Mouse (Mus musculus) embryonic facial prominence, embryonic 12.5 days (tissue): ENCODE results near the gene Tbxas1. TPM values are rescaled to one million over a fixed set of nuclear protein-coding genes. Genes with fewer than 3 reads are reported as not detected.

ENCODE experiments used
- ATAC-seq: fragments of 200-750 bp; cut with Nextera tagmentation; 2 replicates; pipeline ENCODE4 v1.8.0; 2017; ENCODE audit not compliant: insufficient number of reproducible peaks, insufficient read depth, low FRiP score, low TSS enrichment
- H3K27ac ChIP-seq: fragments of 300-500 bp; sonication (generic); 2 replicates; pipeline ENCODE4 v1.5.1; 2016; ENCODE audit warnings: mild to moderate bottlenecking
- H3K27me3 ChIP-seq: fragments of 300-500 bp; sonication (generic); 2 replicates; pipeline ENCODE4 v1.6.1; 2016; ENCODE audit warnings: mild to moderate bottlenecking, moderate library complexity
- H3K36me3 ChIP-seq: fragments of 300-500 bp; sonication (generic); 2 replicates; pipeline ENCODE4 v1.6.1; 2016; ENCODE audit warnings: mild to moderate bottlenecking
- H3K4me1 ChIP-seq: fragments of 300-500 bp; sonication (generic); 2 replicates; pipeline ENCODE4 v1.6.1; 2016
- H3K4me2 ChIP-seq: fragments of 300-500 bp; sonication (generic); replicated peaks from 2 replicates; pipeline ENCODE4 v1.6.1; 2016; ENCODE audit warnings: mild to moderate bottlenecking, moderate library complexity
- H3K4me3 ChIP-seq: fragments of 300-500 bp; sonication (generic); 2 replicates; pipeline ENCODE4 v1.5.1; 2016; ENCODE audit warnings: mild to moderate bottlenecking
- H3K9ac ChIP-seq: fragments of 300-500 bp; sonication (generic); 2 replicates; pipeline ENCODE4 v1.6.1; 2016; ENCODE audit warnings: mild to moderate bottlenecking, moderate library complexity
- H3K9me3 ChIP-seq: fragments of 300-500 bp; sonication (generic); 2 replicates; pipeline ENCODE4 v1.6.1; 2016; ENCODE audit warnings: mild to moderate bottlenecking, moderate library complexity
- whole genome bisulfite sequencing: fragments of 180-500 bp; shearing (Covaris S2); methylation state at CpG from one replicate; pipeline ENCODE4 v1.1.7; 2016; 5-methylcytosine and 5-hydroxymethylcytosine counted together
- polyA plus RNA-seq: library from polyadenylated mRNA; unstranded; fragments of >200 nt; fragmentation: Nextera tagmentation; extraction: Ambion mirVana; gene quantifications from 2 replicates; pipeline ENCODE4 v1.2.1, GENCODE M21; 2016

The Tbxas1 gene
- polyA plus RNA-seq, 1 experiment from 2014 or later, result 1.4 TPM

DNA sequence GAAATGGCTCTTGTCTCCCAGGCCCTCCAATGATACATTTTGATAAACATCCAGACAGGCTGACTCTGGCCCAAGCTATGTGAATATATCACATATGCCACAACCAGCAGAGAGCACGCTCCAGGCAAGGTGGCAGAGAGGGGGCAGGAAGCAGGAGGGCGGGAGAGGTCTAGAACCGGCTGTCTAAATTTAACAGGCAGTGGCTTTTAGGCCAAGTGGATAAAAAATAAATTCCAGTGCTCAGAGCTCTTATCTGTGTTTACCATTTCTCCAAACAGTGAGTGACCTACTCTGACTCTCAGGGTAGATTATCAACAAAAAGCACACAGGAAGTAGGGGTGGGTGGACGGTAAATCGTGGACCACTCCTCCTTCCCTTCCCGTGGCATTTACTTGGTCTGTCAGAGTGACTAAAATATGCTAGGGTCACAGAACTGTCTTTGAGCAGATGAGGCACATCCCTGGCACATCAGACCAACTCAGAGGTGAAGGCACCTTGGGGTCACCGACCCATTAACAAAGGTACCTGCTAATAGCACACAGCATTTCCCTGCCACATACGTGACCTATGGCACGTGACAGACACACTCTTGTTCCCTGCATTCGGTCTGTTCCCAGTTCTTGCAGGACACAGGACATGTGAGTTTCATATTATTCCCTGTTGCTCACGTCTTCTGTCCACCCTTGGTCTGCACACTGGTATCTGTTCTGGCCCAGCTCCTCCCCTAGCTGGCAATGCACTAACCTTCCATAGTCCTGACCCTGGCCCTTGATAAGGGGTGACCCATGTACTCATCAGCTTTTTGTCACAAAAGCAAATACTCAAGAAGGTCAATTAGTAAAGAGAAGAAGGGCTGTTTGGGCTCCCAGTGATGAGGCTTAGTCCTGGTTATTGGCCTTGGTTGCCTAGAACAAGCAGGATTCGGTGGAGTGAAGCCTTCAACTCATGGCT lies 184.6 kb downstream of the Tbxas1 start:
- WGBS, result 74% methylated on average over 12 of the region's 12 CpGs
- H3K4me1 ChIP-seq, result peaks cover 9% of the 10 kb centered on the region; the same call in 1 of the 2 replicates
- H3K9me3 ChIP-seq, result no peaks in the 10 kb centered on the region
- H3K27ac ChIP-seq, result no peak overlapping the region
- H3K4me3 ChIP-seq, result no peak overlapping the region
- ATAC-seq, result no peak
- H3K36me3 ChIP-seq, result no peaks in the 10 kb centered on the region
- no peak overlapping the region for H3K9ac ChIP-seq
- H3K4me2 ChIP-seq, result no peak overlapping the region
- H3K27me3 ChIP-seq, result no peaks in the 10 kb centered on the region; the same call in 1 of the 2 replicates

DNA sequence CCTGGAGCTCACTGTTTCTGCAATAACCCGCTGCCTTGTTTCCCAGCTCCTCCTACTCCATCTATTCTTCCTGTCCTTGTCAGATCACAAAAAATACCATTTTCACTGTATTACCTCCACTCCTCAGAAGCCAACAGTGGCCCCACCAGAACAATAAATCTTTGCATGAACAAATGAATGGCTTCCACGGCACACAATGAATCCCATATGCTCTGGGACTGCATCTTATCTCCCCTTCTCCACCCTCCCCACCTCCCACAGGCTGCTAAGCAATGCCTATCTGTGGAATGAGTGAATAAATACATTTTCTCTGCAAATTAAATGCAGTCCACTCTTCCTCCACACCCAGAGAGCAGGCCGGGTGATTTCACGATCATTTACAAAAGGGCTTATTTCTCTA lies 186.0 kb downstream of the Tbxas1 start:
- Histone ChIP-seq H3K27ac (no peak overlapping the region), H3K4me3 (no peak overlapping the region), H3K36me3 (no peaks in the 10 kb centered on the region), H3K27me3 (no peaks in the 10 kb centered on the region), H3K9ac (no peak overlapping the region), H3K4me1 (peaks cover 9% of the 10 kb centered on the region; the same call in 1 of the 2 replicates), H3K4me2 (no peak overlapping the region), H3K9me3 (no peaks in the 10 kb centered on the region)
- 56% methylated on average over 4 of the region's 4 CpGs for WGBS
- ATAC-seq, result no peak

DNA sequence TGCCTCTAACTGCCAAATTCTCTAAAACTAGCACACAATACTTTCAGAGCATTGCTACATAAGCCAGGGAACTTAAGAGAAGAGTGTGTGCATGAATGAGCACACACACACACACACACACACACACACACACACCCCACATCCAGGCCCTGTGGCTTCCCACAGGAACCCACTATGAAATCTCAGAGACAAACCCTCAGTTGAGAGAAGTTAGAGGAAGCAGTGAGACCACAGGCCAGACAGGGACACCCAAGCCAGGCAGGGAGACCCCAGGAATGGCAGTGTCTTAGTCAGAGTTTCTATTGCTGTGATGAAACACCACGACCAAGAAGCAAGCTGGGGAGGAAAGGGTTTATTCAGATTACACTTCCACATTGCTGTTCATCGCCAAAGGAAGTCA lies 188.3 kb downstream of the Tbxas1 start:
- H3K27ac ChIP-seq, result no peak overlapping the region
- H3K4me3 ChIP-seq, result no peak overlapping the region
- no peaks in the 10 kb centered on the region for H3K27me3 ChIP-seq
- no peak for ATAC-seq
- H3K36me3 ChIP-seq, result no peaks in the 10 kb centered on the region
- no peaks in the 10 kb centered on the region for H3K9me3 ChIP-seq
- peaks cover 9% of the 10 kb centered on the region; the same call in 1 of the 2 replicates for H3K4me1 ChIP-seq
- WGBS, result 55% methylated on average over 2 of the region's 2 CpGs
- H3K9ac ChIP-seq, result no peak overlapping the region
- H3K4me2 ChIP-seq, result no peak overlapping the region

DNA sequence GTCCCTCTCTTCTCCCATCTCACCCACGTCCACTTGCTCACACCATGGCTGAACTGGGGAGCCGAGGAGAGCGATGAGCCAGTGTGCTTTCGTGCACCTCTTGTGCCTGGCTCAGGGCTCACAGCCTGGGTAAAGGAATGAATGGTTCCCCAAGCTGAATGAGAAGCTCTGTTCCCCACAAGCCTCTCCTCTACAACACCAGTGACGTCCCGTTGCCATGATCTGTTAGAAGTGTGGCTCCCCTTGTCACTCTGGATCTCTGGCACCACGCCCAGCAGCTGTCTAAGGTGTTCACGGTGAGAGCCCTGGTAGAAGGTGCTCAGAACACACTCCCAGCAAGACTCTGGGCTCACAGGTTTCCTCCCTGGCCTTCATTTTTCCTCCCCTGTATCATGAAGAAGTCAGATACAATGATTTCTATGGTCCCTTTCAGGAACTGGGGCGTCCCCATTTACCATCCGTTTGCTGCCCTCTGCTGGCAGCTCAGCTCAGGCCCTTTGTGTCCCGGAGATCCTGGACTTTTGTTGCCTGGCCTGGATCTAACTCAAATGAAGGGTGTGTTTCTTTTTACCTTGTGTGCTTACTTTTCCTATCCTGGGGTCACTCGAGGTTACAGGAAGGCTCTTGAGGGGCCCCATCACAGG lies 191.9 kb downstream of the Tbxas1 start:
- no peaks in the 10 kb centered on the region for H3K36me3 ChIP-seq
- WGBS, result 44% methylated on average over 12 of the region's 12 CpGs
- H3K4me1 ChIP-seq, result no peaks in the 10 kb centered on the region; the same call in 1 of the 2 replicates
- H3K9me3 ChIP-seq, result no peaks in the 10 kb centered on the region
- no peak overlapping the region for H3K4me3 ChIP-seq
- ATAC-seq, result no peak
- no peaks in the 10 kb centered on the region for H3K27me3 ChIP-seq
- no peak overlapping the region for H3K4me2 ChIP-seq
- H3K27ac ChIP-seq, result no peak overlapping the region
- H3K9ac ChIP-seq, result no peak overlapping the region

DNA sequence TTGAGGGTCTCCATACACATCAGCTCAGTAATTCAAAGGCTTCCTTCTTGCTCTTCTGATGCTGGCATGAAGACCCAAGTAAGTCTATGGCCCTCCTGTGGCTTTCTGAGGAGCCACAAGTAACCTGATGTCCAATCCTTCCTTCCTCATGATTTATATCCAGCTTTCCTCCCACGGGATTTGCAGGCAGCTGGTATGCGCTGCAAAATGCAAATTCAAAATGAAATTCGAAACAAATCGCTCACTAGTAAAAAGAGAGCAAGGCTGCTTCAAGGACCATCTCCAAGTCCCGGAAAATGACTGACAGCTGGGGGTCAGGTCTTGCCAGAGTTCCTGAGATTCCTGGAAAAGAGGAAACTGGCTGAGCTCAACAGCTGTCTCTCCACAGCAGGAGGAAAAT lies 197.5 kb downstream of the Tbxas1 start:
- Histone ChIP-seq H3K4me1 (peaks cover 11% of the 10 kb centered on the region; the same call in 1 of the 2 replicates), H3K27me3 (no peaks in the 10 kb centered on the region), H3K4me2 (no peak overlapping the region), H3K9me3 (no peaks in the 10 kb centered on the region), H3K36me3 (no peaks in the 10 kb centered on the region), H3K4me3 (no peak overlapping the region), H3K27ac (no peak overlapping the region), H3K9ac (no peak overlapping the region)
- WGBS, result 28% methylated on average over 5 of the region's 5 CpGs
- ATAC-seq, result no peak

DNA sequence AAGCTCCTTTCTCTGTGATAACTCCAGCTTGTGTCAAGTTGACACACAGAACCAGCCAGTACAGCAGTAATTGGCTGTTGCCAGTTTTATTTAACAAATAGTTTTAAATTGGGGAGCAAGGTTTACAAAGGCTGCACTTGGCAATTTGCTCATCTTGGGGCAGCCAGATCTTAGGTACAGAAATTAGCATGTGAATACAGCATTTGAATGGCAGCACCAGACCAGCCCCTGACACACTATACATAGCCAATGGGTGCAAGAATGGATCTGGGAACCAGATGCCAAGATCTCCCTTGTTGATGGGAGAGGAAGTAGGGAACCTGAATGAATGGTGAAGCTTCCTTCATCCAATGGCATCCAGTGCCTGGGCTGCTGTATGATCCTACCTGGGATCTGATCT lies 199.0 kb downstream of the Tbxas1 start:
- no peak for ATAC-seq
- Histone ChIP-seq H3K27ac (no peak overlapping the region), H3K9ac (no peak overlapping the region), H3K9me3 (no peaks in the 10 kb centered on the region), H3K36me3 (no peaks in the 10 kb centered on the region), H3K4me2 (no peak overlapping the region), H3K4me3 (no peak overlapping the region), H3K4me1 (peaks cover 11% of the 10 kb centered on the region; the same call in 1 of the 2 replicates), H3K27me3 (no peaks in the 10 kb centered on the region)

DNA sequence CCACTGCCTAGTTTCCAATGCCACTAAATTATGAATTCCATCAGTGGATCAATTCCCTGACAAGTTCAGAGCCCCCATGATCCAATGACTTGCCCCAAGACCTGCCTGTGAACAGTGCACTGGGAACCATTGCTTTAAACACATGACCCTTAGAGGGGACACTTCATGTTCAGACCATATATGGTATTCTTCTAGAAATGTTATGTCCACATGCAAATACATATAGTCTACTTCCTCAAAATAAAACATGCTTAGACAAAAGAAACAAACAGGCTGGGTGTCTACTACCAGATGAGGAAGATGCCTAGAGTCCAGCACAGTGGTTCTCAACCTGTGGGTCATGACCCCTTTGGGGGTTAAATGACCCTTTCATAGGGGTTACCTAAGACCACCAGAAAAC lies 201.3 kb downstream of the Tbxas1 start:
- no peak for ATAC-seq
- Histone ChIP-seq H3K9me3 (no peaks in the 10 kb centered on the region), H3K9ac (no peak overlapping the region), H3K27ac (no peak overlapping the region), H3K4me3 (no peak overlapping the region), H3K36me3 (no peaks in the 10 kb centered on the region), H3K4me2 (no peak overlapping the region), H3K4me1 (peaks cover 11% of the 10 kb centered on the region; the same call in 1 of the 2 replicates), H3K27me3 (no peaks in the 10 kb centered on the region)

DNA sequence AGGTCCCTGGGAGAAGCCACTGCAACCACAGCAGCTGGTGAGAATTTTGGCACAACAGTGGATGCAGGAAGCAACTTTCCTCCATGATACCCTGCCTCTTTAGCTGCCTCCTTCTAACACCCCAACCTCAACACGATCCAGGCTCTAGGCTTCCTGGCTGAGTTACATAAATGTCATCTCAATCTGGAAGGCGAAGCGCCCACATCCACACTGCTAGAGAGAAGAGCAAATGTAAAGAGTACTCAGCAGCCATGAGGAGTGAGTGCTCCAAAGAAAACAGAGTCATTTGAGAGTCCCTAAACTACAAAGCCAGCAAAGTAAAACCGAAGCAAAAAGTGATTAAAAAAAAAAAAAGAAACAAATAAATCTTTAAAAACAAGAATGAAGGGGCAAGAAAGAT lies 229.4 kb downstream of the Tbxas1 start:
- Histone ChIP-seq H3K9me3 (no peaks in the 10 kb centered on the region), H3K4me3 (no peak overlapping the region), H3K27me3 (no peaks in the 10 kb centered on the region), H3K4me2 (no peak overlapping the region), H3K36me3 (no peaks in the 10 kb centered on the region), H3K9ac (no peak overlapping the region), H3K4me1 (no peaks in the 10 kb centered on the region), H3K27ac (no peak overlapping the region)
- 71% methylated on average over 4 of the region's 4 CpGs for WGBS
- ATAC-seq, result no peak

DNA sequence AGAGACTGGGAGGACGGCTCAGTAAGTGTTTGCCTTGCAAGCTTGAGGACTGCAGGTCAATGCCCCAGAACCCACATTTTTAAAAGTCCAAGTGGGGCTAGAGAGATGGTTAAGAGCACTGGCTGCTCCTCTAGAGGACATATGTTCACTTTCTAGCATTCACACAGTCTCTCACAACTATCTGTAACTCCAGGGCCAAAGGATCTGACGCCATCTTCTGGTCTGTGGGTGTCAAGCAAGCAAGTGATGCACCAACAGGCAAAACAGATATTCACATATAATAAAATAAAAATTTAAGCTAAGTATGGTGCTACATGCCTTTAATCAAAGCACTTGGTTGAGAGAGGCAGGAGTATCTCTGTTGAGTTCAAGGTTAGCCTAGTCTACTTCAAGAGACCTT lies 231.6 kb downstream of the Tbxas1 start:
- H3K9ac ChIP-seq, result no peak overlapping the region
- H3K27me3 ChIP-seq, result no peaks in the 10 kb centered on the region
- no peaks in the 10 kb centered on the region for H3K9me3 ChIP-seq
- H3K4me2 ChIP-seq, result no peak overlapping the region
- no peak overlapping the region for H3K27ac ChIP-seq
- no peaks in the 10 kb centered on the region for H3K36me3 ChIP-seq
- no peak for ATAC-seq
- H3K4me3 ChIP-seq, result no peak overlapping the region
- 62% methylated on average over 2 of the region's 2 CpGs for WGBS
- H3K4me1 ChIP-seq, result no peaks in the 10 kb centered on the region

DNA sequence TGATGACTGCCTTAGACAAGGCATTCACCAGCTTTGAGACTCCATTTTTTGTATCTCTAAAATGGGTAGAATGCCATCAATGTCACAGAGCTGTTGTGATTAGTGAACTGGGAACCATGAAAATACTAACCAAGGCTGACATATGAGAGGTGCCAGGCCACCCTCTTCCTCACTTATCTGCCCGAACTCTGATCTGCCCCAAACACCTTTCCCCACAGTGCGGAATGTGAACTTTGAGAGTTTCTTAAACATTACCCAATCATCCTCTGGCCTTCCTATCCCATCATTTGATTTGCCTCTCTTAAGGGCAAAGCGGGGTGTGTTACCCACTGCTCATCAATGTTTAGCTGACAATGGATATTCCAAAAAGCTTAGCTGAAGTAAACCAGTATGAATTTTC lies 237.5 kb downstream of the Tbxas1 start:
- no peak for ATAC-seq

DNA sequence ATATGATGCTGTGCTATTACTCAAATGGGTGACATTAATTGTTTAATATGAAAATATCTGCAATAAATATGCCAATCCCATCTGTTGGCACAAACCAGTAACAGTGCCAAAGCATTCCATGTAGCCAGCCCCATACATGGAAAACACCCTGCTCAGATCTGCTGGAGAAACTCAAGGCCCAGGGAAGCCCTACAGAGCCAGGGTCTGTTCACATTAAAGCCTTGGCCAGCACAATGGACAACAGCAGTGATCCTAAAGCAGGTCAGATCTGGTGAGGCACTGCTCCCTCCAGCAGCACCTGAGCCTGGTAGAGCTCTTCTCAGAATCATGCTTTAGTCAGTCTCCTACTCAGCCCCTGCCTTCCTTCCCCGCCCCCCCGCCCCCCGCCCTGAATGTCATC lies 237.9 kb downstream of the Tbxas1 start:
- H3K4me2 ChIP-seq, result no peak overlapping the region
- no peak overlapping the region for H3K27ac ChIP-seq
- WGBS, result 83% methylated on average over 3 of the region's 3 CpGs
- no peak overlapping the region for H3K9ac ChIP-seq
- no peak for ATAC-seq
- no peaks in the 10 kb centered on the region for H3K9me3 ChIP-seq
- H3K36me3 ChIP-seq, result no peaks in the 10 kb centered on the region
- no peak overlapping the region for H3K4me3 ChIP-seq
- H3K4me1 ChIP-seq, result no peaks in the 10 kb centered on the region
- peaks cover 37% of the 10 kb centered on the region for H3K27me3 ChIP-seq

More for the DNA sequence above, 237.5 kb downstream of the Tbxas1 start:
- H3K4me2 ChIP-seq, result no peak overlapping the region
- no peak overlapping the region for H3K9ac ChIP-seq
- no peaks in the 10 kb centered on the region for H3K9me3 ChIP-seq
- H3K36me3 ChIP-seq, result no peaks in the 10 kb centered on the region
- no peak overlapping the region for H3K27ac ChIP-seq
- no peak overlapping the region for H3K4me3 ChIP-seq
- no peaks in the 10 kb centered on the region for H3K4me1 ChIP-seq
- WGBS, result 92% methylated on average over 3 of the region's 3 CpGs
- H3K27me3 ChIP-seq, result peaks cover 32% of the 10 kb centered on the region

DNA sequence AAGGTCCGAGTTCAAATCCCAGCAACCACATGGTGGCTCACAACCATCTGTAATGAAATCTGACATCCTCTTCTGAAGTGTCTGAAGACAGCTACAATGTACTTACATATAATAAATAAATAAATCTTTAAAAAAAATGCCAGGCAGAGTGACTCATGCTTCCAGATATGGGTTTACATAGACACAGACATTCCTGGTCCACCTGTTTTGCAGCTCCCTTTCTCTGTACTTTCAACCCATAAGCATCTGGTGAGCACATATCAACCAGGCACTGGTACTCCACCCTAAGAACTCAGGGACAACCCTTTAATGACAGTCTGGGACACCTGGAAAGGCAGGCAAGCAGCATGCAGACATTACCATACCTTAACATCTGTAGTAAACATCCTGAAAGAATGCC lies 240.2 kb downstream of the Tbxas1 start:
- peaks cover 57% of the 10 kb centered on the region for H3K27me3 ChIP-seq
- 76% methylated on average over 1 of the region's 1 CpGs for WGBS
- no peak overlapping the region for H3K27ac ChIP-seq

More for the DNA sequence above, 240.2 kb downstream of the Tbxas1 start:
- Histone ChIP-seq H3K36me3 (no peaks in the 10 kb centered on the region), H3K9ac (no peak overlapping the region), H3K4me1 (no peaks in the 10 kb centered on the region), H3K9me3 (peaks cover 8% of the 10 kb centered on the region), H3K4me2 (no peak overlapping the region), H3K4me3 (no peak overlapping the region)
- no peak for ATAC-seq
